Mouse (Mus musculus) thymus, postnatal 10 days (tissue): ENCODE results near the gene Olfr887.

ENCODE experiments used
- DNase-seq, 2 experiments: peaks; one replicate each; pipeline ENCODE4 v3.0.0; 2021; ENCODE audit warnings: low spot score in 2 of 2

Gene Olfr887

DNA sequence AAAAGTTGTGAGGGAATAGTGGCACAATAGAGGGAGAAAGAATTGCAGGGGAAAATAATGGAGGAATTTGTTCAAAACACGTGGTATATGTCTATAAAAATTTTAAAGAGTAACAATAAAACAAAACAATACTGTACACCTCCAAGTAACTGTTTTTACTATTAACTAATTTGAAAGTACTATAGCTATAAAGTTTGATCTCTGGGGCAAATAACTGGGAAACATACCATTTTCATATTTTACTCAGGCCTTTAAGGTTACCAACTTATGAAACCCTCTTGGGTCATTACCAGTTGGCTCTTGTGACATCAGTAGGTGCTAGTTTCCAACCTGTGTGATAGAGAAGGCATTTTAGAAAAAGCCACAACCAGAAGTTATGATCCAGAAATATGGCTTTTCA, at the start of gene Olfr887:
TSS of gene Olfr887 (plus strand) at position 301 of the 400 bp plus-strand sequence.
- DNase-seq = no peak

DNA sequence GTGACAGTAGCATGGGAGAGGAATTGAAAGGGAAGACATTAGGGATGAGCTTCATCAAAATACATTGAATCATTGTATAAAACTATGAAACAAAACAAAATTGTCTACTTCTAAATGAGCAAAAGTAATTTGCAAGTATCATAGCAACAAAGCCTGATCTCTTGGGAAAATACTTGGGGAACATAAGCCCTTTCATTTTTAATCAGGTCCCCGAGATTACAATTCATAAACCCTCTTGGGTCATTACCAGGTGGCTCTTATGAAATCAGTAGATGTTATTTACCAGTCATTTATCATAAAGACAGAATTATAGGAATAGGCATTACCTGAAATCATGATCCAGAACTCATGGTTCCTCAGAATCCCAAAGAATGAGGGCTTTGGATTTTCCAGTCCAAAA, 37.6 kb upstream of the Olfr887 start, which contains the start of gene Olfr884:
TSS of gene Olfr884 (plus strand) at position 301 of the 400 bp plus-strand sequence.
- no peak for DNase-seq

DNA sequence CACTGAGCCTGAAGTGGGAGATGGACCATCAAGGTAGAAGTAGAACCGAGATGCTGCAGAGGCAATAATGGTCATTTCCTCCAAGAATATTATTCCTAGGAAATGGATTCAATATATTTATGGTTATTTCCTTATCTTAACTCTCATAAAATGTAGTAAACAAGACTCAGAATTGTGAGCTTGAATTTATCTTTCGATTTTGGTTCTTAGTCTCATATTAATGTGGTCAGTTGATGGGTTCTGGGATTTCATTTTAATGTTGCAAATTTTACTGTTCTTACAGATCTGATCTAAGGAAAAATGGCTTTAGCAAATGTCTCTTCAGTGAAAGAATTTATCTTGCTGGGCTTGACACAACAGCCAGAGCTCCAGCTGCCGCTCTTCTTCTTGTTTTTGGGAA, 22.9 kb upstream of the Olfr887 start, which contains the start of gene Olfr885:
TSS of gene Olfr885 (plus strand) at position 301 of the 400 bp plus-strand sequence.
- no peak for DNase-seq

DNA sequence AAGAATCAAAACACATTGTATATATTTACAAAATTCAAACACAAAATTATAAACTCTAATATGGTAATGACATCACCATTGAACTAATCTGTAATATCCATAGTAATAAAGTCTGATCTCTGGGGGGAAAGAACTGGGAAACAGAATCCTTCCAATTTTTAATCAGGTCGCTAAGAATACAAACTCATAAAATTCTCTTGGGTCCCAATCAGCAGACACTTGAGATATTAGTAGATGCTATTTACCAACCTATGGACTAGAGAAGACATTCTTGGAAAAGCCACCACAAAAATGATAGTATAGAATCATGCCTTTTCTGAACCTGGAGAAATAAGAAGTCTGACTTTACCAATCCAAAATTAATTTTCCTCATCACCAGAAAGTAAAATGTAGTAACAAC, 24.0 kb downstream of the Olfr887 start, which contains the start of gene Olfr888:
TSS of gene Olfr888 (plus strand) at position 301 of the 400 bp plus-strand sequence.
- no peak for DNase-seq

DNA sequence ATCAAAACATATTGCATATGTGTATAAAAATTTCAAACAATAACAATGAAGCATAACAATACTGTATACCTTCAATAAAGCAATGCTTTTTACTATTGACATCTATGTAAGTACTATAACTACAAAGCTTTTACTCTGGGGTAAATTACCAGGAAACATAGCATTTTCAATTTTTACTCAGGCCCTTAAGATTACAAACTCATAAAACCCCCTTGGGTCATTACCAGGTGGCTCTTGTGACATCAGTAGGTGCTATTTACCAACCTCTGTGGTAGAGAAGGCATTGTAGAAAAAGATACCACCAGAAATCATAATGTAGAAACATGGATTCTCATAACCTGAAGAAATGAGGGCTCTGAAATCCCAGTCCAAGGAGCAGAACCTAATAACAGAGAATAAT, 31.0 kb downstream of the Olfr887 start, which contains the start of gene Olfr889:
TSS of gene Olfr889 (plus strand) at position 301 of the 400 bp plus-strand sequence.
- DNase-seq = no peak
